Mouse (Mus musculus): Measurements from ENCODE around the gene Krt27.

DNA sequence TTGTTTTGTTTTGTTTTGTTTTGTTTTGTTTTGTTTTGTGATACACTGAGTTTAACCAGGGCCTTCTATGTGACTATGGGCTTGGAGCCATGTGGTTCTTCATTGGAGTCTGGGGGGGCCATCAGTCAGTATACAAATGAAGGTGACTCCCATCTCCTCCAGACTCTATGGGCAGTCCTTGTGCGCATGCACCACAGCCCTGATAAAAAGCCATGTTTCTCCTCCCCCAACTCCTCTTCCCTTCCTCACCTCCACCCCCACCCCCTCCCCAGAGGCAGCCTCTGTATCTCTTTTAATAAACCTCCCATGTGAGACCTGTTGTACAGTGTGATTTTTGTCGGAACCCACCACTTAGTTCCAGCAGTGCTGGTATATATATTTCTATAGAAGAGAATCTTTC, 45.8 kb upstream of the Krt27 start:
- no peak for TF ChIP-seq POLR2A (IDR thresholded peaks at IDR 0.05; ENCODE audit: low read depth, low read length)
- no peak for TF ChIP-seq EP300 (IDR thresholded peaks at IDR 0.05; ENCODE audit: low read length)
- TF ChIP-seq TBP (conservative IDR thresholded peaks at IDR 0.05; ENCODE audit: low read depth, low read length) = no peak
- TF ChIP-seq MAFK (IDR thresholded peaks at IDR 0.05; ENCODE audit: insufficient replicate concordance, low read length) = no peak
